Mouse (Mus musculus): ENCODE data around the gene Asah2. TPM values are rescaled to one million over a fixed set of nuclear protein-coding genes. Genes with fewer than 3 reads are reported as not detected.

Asah2 gene
- 0.56 TPM for polyA plus RNA-seq (2017; shearing (Covaris generic))

DNA sequence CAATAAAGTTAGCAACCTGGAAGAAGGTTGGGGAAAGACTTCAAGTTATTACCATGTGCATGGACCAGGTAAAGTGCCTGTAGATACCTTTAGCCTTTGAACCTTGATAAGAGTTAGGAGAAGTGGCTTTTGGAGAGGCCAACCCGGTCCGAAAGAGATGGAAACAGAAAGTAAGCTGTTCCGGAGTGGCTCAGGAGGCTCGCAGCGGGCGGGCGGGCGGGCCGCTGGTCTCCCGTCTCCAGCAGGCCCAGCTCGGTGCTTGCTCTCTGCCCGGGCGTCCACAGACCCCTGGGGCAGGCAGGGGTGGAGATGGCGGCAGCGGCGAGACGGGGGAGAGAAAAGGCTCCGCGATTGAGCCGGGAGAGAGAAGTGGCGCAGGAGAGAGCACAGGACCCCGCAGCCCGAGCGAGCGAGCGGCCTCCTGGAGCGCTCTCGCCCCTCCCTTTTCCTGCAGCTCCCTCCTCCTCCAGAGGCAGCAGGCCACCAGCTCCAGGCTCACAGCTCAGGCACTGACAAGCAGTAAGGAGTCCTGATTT lies at the start of gene Asah2:
Gene Asah2, minus strand, starts transcription at position 441 of the 536 bp plus-strand sequence.

Other genes starting within 250 kb of the Asah2 start
- gene A1cf, start 239.4 kb downstream of the Asah2 start, polyA plus RNA-seq (2017; shearing (Covaris generic)), result not detected

Data from effector memory CD4-positive, alpha-beta T cell, adult 5 months (primary cell).